Mouse (Mus musculus) neutrophil, adult 5-6 weeks (primary cell): ENCODE measurements around the gene Trp53rka. TPM values are rescaled to one million over a fixed set of nuclear protein-coding genes. Genes with fewer than 3 reads are reported as not detected.
A peak's percentile ranks its signal among the peaks of the same experiment; 100 is the strongest.

Experiments
- ATAC-seq: fragments of 151-379, 151-347 bp; 2 replicates; pipeline ENCODE4 v1.8.0; 2017; ENCODE audit warnings: mild to moderate bottlenecking, moderate TSS enrichment; ENCODE audit not compliant: insufficient number of reproducible peaks, poor library complexity, low FRiP score, severe bottlenecking; ENCODE audit errors: extremely low read depth
- total RNA-seq: library from RNA; stranded (forward); fragments of 200-1000 nt; gene quantifications from 2 replicates; pipeline ENCODE4 v1.2.3, GENCODE M21; 2017

Trp53rka gene
- total RNA-seq, 1 experiment from 2014 or later, result 8.6 TPM

DNA sequence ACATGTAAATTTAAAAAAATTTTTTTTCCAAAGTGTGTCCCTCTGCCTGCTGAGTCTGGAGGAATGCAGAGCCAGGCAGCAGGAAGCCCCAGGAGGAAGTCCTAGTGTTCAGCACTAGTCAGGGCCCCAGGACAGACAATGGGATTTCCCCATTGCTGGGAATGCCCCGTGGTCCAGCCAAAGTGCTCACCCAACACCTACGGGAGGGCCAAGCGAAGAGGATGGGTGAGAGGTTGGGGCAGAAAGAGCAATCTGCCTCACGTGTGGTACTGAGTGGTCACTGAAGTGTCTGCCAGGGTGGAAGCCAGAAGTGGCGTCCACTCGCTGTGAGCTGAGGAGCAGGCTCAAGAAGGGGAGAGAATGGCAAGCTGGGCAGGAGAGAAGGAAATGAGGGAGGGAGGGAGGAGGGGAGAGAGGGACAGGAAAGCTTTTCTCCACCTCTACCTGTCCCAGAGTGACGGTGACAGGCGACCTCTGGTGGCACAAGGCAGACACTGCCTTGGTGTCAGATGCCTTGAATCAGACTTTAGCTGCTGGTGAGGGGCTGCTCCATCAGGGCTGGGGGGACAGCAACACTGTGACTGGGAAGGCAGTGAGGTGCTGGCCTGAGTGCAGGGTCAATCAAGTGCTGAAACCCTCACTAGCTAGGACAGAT lies 6.1 kb downstream of the Trp53rka start:
- ATAC-seq, result peak; percentile 30; the same call in 1 of the 2 replicates

DNA sequence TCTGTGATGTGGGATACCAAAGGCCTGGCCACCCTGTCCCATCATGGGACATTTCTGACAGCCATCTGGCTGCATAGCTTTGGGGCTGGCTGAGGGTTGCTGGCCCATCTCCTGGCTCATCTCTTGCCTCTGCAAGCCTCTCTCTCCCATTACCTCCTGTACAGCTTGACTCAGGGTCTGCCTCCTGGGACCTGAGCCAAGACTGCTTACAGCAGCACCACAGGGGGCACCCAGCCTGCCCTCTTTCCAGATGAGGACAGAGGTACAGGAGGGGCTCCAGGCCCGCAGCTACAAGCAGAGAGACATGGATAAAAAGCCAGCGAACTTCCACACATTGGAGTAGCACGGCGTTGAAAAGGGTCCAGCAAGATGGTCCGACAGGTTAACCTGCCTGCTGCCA lies 6.7 kb downstream of the Trp53rka start:
- ATAC-seq, result no peak

DNA sequence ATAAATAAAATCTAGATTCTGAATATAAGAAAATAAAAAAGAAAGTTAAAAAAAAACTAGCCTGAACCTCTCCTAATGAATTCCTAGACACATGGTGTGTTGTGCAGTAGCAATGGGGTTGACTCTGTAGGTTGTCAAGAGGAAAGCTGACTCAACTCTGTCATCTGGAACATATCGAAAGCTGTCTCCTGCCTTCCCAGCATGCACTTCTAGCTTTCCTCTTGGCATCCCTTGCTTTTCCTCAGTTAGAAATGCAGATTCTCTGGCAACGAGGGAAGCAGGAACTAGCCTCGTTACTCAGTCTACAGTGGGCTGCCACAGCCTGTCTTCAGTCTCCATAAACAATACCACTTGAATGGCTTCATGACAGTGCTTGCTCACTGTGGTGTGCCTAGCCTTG lies 7.3 kb downstream of the Trp53rka start:
- no peak for ATAC-seq

DNA sequence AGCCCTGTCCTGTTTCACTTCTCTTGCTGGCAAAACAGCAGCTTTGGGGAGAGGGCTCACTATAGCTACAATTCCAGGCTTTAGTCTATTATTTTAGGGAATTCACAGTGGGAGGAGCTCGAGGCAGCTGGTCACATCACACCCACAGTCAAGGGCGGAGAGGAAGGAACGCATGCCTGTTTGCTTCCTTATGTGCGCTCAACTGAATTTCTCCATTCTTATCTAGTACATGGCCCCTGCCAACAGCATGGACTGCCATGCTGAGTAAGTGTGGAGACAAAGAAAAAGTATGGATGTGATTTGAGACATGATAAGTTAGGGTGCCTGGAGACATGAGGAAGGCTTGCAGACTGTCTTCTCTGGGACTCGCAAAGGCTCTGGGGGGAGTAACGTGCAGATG lies 9.0 kb downstream of the Trp53rka start:
- ATAC-seq, result no peak

DNA sequence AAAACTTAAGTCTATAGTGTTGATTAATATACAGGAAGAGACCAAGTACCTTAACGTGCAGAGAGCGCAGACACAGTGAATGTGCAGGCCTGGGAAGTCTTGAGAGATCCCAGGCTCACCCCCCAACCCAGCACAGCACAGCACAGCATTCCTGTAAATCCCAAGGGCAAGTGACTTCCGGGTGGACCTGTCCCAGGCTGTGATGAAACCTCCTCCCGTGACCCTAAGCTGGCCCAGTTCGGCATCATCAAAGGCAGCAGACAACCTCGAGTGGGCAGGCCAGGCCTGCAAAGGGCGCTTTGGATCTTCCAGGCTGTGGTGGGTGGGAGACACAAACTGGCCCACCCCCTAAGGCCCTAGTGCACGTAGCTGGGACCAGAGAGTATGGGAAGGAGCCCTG lies 11.1 kb downstream of the Trp53rka start:
- ATAC-seq, result no peak

DNA sequence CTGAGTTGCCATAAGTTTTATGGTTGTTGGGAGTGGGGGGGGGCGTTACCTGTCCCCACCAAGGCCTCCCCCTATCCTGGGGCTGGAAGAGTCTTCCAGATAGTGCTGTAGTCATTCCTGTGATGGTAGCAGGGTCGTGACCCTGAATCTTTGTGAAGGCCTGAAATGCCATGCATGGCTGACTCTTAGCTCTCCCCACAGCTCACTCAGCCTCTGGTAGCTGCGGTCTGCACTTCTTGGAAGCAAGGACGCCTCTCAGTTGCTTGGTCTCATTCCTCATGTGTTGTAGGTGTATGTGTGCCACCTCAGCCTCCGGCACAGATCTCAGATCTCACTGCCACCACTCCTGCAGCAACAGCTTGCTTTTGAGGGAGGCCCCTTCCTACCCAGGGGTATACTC lies 17.3 kb downstream of the Trp53rka start:
- no peak for ATAC-seq

DNA sequence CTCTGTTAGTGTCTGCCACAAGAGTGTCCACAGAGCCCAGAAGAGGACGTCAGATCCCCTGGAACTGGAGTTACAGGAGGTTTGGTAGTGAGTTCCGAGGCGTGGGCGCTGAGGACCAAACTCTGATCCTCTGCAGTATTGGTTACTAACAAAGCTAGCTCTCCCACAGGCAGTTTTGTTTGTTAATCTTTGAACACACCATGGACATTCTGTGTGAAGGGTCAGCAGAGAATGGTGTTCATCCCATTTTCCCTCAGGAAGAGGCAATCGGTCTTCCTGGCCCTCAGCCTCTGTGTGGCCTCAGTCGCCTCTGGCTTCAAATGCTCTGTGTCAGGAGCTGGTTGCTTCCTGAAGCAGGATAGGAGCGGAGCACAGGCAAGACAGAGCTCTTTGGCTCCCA lies 17.7 kb downstream of the Trp53rka start:
- ATAC-seq, result no peak

DNA sequence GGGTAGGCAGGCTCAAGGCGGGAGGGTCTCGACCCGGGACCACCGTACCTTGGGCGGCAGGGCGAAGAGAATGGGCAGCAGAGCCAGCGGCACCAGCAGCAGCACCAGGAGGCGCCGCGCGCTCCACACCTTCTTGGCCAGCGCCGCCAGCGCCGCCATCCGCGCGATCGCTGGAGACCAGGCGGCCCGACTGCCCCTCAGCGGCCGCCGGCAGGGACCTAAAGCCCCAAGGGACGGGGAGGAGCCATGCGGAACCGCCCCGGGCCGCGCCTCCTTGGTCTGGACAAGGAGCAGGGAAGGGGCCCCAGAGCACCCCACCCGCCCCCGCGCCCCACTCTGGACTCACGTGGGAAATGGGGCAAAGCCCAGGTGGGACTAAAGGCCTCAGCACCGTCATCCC lies 20.1 kb downstream of the Trp53rka start, which contains the start of gene Slc13a3:
Slc13a3 (minus strand) TSS at position 228 of the 400 bp plus-strand sequence.
- ATAC-seq, result no peak

DNA sequence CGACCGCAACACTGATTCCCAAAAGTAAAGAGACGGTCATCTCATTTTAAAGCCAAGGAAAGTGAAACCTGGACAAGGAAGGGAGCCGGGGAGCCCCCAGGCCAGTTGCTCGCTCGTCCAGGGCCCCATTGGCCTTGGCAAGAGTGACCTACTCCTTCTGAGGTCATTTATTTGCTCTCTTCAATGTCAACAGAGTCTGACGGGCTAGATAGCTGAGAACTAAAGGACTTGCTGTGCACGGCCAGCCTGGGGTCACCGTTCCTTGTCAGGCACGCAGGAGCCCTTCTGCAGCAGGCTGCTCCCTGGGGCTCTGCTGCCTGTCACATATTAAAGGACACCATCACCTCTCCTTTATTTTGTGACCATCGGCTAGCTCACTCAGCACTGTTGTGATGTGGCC lies 21.2 kb downstream of the Trp53rka start:
- no peak for ATAC-seq

DNA sequence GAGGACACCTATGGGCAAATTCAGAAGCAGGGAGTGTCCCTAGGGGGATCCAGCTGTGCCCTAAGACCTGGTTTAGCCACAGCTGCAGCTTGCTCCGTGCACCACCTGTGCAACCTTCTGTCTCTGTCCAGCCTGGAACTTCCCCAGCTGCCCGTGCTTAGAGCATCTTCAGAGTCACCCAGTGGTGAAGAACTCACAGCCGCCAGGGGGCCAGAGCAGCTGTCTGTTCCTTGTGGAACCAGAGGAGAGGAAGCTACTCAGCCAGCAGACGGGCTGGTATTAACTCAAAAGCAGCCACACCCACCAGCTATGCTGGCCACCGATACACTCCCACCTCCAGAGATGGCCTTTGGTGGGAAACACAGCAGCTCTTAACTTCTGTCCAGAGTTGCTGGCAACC lies 23.0 kb downstream of the Trp53rka start:
- no peak for ATAC-seq

DNA sequence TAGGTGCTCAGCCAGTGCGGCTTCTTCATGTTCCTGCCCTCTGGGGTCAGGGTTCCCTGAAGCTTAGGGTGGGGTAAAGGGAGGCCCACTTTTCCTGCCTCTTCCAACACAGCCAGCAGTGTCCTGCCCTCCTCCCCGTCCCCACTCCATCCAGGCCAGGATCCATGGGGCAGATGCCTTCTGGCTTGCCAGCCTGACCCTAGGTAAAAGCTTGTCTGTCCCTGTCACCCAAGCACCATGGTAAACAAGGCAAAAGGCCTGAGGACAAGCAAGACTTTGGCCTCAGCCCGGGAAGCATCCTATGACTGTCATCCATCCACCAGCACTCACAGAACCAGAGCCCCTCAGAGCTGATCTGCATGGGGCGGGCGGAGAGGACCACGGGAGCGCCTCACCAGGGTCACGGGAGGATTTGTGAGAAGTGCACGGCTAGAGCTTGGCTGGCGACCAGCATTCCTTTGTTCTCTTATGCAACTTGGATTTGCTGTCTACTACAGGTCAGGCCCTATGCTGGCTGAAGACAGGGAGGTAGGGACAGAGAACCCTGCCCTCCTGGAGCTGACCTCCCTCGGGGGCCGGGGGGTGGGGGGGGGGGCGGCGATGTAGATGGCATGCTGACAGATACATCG lies 25.2 kb downstream of the Trp53rka start:
- ATAC-seq, result no peak; the same call in 1 of the 2 replicates

DNA sequence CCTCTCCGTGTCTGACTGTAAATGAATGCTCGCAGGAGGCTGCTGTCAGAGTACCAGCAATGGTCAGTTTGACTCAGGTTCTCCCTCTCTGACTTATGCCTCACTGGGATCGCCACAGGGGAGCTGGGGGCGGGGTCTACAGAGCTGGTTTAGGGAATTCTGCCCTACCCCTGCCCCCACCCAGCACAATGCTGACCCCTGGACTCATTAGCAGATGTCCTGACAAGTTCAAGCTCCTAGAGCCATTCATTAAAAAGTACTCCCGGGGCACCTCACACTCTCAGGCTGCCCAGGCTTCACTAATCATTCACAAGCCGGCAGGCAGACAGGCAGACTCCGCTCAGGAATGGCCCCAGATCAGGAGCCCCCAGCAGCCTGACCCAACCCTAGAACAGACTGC lies 33.5 kb downstream of the Trp53rka start:
- no peak for ATAC-seq

DNA sequence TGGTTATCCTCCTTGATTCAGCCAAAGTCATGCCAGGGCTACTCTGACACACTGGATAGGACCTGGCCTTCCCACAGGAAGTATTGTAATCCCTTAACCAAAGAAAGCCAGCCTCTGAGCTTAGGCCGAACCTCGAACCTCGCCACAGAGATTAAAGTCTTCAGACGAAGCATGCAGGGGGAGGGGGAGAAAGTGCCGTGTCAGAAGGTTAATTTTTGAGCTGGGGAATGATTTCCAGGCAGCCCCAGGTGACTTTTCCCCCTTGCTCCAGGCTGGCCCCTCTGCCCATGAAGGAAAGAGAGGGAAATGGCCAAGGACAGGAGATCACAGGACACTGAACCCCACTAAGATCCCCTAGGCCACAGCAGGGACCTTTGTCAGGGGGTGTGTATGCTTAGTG lies 34.9 kb downstream of the Trp53rka start:
- ATAC-seq, result no peak

DNA sequence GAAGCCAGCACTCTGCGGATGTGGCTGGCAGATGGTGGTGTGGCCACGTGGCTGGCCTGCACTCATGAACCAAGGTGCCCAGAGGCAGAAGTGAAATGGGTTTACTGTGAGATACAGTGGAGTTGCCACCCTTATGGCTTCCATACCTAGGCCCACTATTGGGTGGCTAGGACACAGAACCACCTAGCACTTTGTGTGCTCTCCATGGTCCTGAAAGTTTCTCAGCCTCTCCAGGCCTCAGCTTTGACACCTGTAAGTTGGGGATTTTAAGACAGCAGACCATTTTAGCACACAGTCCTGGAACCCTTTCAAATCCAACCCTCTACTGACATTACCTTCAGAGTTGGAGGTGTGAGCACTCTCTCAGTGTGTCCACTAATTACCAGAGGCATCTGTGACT lies 36.4 kb downstream of the Trp53rka start:
- no peak for ATAC-seq

DNA sequence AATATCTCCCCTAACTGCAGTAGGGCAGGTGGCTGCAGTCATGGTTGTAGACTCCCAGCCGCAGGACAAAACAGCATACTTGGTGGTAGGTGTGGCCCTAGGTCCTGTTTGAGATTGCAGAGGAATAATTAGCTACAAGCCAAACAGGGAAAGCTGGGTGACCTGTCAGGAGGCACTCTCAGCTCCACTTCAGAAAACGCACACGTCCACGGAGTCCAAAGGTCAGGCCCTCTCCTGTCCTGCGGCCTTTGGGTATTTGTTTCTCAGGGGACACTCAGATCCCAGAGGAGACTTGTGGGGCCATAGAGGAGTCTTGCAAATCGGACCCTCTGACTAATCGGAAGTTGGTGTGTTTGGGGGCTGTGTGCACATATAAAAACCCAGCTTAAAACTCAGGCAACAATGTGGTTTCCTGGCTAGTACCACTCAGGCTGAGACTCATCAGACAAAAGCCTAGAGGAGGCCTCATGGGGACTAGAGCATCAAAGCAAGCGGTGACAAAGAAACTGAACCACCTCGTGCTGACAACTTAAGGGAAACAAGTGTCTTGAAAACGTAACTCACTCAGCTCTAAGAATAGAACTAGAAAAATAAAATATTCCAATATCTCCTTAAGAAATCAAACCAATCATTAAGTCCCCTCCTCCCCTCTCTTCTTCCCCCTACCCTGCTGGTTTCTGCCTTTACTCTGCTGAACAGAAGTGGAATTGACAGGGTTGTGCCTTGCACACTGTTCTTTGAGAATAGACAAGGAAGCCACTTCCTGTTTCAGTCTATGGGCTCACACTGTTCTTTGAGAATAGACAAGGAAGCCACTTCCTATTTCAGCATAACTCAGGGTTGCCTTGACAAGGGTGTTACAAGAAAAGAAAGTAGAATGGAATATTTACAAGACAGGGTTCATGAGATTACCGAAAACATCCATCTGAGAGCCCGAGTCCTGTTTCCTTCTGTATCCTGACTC lies 40.1 kb downstream of the Trp53rka start:
- no peak; the same call in 1 of the 2 replicates for ATAC-seq

DNA sequence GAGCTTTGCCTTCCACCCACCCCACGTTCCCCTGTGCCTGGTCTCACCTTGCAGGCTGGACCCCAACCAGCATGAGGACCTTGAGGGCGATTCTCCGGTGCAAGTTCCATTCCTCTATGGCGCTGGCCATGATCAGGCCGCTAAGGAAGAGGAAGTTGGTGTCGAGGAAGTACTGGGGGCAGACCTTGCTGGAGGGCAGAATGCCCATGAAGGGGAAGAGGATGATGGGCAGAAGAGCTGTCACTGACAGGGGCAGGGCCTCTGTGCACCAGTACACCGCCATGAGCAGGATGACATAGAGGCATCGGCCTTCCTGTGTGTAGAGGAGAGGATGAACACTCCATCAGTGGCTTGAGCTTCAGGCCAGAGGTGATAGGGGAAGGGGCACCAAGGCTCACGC lies 44.6 kb downstream of the Trp53rka start:
- ATAC-seq, result no peak

DNA sequence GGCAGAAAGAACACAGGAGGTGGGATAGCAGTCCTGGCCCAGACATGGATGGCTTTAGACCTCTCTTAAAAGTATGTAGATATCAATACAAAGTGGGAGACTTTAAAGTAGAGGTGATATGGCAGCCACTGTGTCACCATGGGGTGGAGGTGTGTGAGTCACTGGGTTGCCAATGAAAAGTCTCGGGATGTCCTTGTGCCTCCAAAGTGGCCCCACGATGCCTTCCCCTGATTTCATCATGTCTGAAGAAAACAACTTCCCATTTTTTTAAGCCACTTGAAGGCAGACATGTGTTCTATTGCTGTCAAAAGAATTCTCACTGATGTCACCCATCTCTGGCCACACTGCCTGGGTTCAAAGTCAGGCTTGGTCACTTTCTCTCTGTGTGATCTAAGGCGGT lies 48.3 kb downstream of the Trp53rka start:
- no peak for ATAC-seq

DNA sequence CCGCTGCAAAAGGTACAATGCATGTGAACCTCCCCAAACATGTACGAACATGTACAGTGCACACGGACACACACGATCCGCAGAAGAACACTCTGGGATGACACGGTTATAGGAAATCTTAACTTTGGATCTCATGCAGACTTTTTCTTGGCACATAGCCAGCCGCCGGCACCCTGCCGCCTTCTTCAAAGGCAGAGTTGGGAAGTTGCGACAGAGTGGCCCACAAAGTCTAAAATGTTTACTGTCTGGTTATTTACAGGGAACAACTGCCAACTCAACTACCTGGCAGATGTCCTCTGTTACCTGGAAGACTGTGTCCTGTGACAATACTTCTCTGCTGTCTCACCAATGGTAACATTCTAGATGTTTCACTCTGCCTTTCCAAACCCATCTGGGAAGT lies 50.1 kb downstream of the Trp53rka start:
- ATAC-seq, result no peak

DNA sequence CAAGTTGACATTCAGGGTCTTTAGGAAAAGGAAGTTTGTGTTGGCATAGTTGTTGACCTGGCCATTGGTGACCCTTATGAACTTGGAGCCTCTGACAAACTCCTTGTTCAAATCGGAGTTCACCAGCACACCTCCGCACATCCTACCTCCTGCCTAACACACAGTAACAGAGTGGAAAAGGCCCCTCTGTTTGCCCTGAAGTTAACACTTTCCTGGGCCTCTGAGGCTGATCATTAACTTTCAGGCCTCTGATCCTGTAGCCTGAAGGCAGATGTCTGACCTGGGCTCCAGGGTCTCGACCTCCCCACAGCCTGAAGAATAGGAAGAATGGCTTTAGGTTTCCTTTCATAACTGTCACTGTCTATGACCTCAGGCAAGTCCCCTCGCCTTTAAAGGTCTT lies 51.5 kb downstream of the Trp53rka start:
- no peak for ATAC-seq
